Mouse (Mus musculus) small intestine, adult 2 months (tissue): ENCODE results near the gene F11r.

Source experiments
- CTCF ChIP-seq: fragments of 200-500 bp; IDR thresholded peaks from 2 replicates; pipeline ENCODE4 v1.5.1; 2012; ENCODE audit warnings: low read depth, mild to moderate bottlenecking, control low read depth, inconsistent platforms, low read length, moderate library complexity, mixed read lengths; ENCODE audit not compliant: insufficient replicate concordance, insufficient read length; ENCODE audit errors: extremely low read depth
- POLR2A ChIP-seq: fragments of 200-500 bp; IDR thresholded peaks from 2 replicates; pipeline ENCODE4 v1.6.1; 2012; ENCODE audit warnings: low read depth, mild to moderate bottlenecking, control low read depth, inconsistent platforms, low read length, moderate library complexity

GRCm38 (mm10) chr1:171412446-171412845 lies 24.9 kb upstream of the F11r start:
- no peak for TF ChIP-seq CTCF
- no peak for TF ChIP-seq POLR2A
